Mouse (Mus musculus) WW6 (cell line): ENCODE measurements around the gene Ndufaf8.
A peak's percentile ranks its signal among the peaks of the same experiment; 100 is the strongest.

Experiments used
- DNase-seq: peaks from one replicate; pipeline ENCODE4 v3.0.0-alpha.2; 2013; ENCODE audit warnings: low read depth, low spot score

Gene Ndufaf8

DNA sequence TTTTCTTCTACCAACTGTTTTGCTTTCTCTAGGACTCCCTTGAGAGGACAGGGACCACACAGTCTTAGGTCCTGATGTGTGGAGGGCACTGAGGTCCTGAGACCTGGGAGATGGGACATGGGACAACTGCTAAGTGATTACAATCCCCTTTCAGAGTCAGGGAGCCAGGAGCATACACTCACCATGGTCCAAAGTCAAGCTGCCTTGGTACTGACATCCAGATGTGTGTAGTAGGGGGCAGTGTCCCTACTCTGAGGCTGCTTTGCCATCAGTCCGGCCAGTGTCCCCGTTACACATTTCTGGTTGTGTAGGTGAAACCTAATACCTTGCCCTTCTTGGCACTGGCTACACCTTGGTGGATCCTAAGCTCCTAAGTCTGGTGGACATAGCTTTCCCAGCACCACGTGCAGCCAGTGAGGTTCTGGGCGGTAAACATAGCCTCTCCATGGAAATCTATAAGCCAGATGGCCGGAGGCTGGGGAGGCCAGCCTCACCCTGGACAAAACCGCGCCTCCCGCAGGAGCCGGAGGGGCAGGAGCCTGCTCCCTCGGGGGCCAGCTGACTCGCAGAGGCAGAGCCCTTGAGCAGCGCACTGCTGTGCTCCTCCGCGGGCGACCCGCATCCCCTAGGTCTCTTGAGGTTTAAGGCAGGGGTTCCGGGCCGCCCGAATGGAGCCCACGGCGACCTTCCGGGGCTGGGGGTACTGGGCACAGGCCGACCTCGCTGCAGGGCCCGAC, 12.7 kb upstream of the Ndufaf8 start:
- no peak for DNase-seq

GRCm38 (mm10) chr11:120086702-120087152, 12.0 kb upstream of the Ndufaf8 start, which contains the start of gene Cep131:
TSS of gene Cep131 (minus strand) at chr11:120086827.
- DNase-seq = peak; percentile 95

GRCm38 (mm10) chr11:120090661-120091060, 8.1 kb upstream of the Ndufaf8 start:
- no peak for DNase-seq

DNA sequence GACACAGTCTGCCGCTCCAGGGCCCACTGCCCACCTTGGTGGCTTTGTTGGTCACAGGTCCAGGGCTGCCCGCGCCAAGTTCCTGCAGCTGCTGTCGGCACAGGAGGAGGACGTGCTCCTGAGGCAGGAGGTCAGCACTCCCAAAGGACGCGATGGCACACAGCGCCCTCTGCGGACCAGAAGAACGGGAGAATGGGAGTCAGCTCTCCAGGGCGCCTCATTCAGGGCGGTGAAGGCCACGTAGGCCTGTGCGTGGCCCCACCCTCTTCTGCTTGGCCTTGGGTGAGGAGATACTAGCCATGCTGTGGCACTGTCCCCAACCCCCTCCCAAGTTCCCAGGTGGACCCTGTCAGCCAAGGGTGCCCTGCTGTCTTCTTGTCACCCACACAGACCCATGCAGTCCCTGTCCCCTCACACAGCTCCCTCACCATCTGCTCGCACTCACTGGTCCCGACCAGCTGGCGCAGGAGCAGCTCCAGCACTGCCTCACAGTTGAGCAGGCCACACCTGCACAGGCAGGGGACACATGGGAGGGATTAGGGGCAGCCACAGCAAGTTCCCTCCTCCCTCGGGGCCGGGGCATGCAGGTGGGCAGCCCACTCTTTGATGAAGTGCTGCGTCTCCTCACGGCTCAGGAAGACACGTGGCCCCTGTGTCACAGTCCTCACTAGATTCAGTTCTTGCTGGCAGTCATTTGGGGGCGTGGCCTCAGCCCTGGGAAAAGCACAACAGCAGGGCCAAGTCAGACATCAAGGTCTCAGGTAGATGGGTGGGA, 5.7 kb upstream of the Ndufaf8 start:
- DNase-seq = no peak

DNA sequence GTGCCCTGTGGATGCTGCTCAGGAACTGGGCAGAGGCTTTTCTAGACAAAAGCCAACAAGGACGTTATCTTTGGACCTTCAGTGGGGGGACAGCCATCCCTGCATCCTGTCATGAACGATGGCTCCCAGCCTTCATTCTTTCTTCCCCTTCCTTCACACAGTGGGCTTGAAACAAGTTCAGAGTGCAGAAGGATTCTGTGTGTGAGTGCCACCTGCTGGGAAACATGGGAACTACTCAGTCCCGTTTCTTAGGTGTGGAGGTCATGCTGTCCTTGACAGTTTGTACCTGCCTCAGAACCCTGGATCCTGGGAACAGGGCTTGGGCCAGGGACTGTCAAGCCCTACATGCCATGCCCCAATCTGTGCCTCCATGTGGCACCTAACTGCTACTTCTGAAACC, 2.3 kb downstream of the Ndufaf8 start:
- peak; percentile 86 for DNase-seq

DNA sequence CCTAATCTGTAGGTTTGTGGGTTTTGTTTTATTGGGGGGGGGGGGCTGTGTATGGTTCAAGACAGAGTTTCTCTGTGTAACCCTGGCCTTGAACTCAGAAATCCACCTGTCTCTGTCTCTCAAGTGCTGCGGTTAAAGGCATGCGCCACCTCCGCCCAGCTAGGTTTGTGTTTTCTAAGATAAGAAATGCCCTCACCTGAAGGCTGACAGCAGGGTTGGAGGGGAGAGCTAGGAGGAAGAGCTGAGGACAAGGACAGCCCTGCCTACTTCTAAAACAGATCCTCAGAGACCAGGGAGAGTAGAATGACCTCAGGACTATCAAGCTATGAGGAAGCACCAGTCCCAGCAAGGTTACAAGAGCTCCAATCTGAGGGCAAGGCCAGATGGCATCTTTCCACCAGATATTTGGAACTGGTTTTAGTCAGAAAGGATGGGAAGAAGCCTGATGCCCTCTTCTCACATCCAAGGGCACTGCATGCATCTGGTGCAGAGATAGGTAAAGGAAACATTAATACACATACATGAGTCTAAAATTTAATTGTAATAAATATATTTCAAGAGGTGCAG, 4.8 kb downstream of the Ndufaf8 start:
- no peak for DNase-seq

DNA sequence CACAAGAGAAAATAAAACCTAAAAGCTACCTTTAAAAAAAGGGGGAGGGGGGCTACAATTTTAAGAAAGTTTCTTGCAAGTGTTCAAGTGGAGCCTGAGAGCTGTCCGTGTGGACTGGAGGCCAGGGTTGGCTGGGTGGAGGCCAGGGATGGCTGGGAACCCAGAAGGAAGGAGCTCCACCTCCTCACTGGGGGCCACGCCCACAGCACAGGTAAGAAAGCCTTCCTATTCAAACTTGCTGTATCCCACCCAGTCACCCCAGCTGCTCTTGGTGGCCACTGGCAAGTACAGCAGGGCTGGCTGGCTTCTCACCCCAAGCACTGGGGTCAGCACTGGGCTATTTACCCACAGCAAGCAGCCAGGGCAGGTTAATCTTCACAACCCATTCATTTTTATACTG, 8.3 kb downstream of the Ndufaf8 start:
- DNase-seq = no peak

GRCm38 (mm10) chr11:120107796-120108195, 9.1 kb downstream of the Ndufaf8 start:
- no peak for DNase-seq

DNA sequence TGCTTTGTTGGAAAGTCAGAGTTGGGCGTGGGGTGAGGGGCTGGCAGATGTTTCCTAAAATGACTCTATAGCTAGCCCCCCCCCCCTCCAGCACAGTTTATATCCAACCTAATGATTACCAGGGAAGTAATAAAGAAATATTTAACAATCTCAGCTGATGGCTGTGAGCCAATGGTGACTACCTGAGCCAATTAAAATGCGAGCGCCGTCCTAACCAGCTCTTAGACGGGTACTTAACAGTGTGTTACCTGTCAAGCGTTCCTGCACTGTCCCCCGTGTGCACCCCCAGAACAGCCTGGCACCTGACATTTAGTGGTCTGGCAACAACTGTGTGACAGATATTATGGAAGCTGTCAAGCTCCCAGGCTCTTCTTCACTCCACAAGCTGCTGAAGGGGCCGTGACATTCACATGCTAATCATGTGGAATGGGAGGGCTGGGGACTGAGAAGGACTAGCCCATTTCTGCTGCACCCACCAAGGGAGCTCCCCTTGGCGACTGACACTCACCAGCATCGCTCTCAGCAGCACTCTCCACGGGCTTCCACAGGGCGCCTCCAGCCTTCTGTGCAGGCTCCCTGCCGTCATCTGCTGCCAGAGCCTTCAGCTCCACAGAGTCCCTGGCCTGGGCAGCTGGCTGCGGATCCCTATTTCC, 11.0 kb downstream of the Ndufaf8 start:
- DNase-seq = no peak

GRCm38 (mm10) chr11:120110554-120110953, 11.8 kb downstream of the Ndufaf8 start:
- DNase-seq = no peak

GRCm38 (mm10) chr11:120111033-120111432, 12.3 kb downstream of the Ndufaf8 start:
- no peak for DNase-seq

- DNase-seq = no peak
These were observed 13.4 kb downstream of the Ndufaf8 start for GRCm38 (mm10) chr11:120112136-120112535.

DNA sequence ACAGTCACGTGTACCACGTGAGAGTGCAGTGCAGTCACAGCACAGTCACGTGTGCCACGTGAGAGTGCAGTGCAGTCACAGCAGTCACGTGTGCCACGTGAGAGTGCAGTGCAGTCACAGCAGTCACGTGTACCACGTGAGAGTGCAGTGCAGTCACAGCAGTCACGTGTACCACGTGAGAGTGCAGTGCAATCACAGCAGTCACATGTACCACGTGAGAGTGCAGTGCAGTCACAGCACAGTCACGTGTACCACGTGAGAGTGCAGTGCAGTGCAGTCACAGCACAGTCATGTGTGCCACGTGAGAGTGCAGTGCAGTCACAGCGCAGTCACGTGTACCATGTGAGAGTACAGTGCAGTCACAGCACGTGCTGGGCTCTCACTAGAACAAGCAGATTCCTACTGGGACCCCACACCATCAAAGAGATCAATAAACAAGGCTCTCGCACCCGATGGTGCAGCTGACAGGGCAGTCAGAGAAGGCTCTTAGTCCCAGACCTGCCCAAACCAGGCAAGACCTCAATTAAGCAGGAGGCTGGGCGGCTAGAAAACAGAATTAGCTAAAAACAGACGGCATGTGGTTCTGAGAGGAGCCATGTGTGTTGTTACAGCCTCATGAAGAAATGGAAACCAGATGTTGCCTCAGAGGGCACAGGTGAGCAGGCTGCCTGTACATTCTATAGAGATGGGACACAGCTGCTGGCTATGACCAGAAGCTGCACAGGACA, 15.9 kb downstream of the Ndufaf8 start:
- DNase-seq = no peak

DNA sequence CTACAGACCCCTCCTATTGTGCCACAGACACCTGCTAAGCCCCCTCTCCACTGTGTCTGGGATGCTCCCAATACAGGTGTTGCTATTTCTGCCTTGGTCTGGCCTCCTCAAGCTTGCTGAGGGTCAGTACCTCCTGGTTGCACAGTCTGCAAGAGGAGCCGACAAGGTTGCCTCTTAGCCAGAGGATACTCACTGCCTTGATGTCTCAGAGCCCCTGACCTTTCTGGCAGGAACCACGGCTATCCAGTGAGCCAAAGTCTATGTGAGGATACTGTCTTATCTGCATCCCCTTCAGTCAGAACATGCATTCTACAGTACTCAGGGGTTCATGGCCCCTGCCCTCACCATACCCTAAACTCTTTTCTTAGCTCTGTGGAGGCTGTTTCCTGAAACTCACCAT, 18.9 kb downstream of the Ndufaf8 start:
- no peak for DNase-seq

DNA sequence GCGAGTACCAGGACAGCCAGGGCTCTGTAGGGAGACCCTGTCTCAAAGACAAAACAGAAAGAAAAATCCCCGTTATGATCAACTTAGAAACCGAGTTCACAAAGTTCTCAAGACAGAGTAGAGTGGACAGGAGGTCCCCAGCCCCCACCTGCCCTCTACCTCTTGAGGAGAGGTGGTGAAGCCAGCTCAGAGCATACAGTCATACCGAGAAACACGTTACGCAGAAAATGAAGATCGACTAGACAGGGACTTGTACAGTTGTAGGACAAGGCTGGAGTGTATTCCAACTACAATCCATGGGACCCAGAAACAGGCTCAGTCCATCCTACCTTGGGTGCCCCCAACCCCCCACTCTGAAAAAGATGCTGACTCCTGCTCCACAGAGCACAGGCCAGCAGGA, 20.4 kb downstream of the Ndufaf8 start:
- no peak for DNase-seq

DNA sequence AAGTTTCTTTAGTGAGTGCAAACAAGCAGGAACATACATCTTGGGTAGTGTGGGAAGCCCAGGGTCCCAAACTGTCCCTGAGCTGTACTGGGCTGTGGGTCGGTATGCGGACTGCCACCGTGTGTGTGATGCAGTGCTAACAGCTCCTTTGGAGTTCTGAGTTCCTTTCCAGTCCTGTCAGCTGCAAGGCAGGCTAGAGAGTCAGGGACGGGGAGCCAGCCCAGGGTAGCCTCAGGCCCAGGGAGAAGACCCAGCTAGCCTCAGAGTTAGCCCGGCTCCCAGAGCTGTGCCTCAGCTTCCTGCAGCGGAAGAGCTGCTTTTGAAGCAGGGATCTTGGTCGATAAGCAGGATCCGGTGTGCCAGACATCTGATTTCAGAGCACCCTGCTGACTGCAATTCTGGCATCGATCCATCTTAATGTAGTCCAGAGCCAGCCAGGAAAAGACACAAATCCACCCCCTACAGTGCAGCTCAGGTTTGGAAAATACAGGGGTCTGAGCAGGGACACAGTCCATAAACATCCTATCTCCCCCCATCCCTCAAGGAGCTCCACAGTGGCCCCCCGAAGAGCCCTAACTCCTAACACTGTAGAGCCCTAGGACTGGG, 21.3 kb downstream of the Ndufaf8 start:
- no peak for DNase-seq

- DNase-seq = no peak
These were observed 22.1 kb downstream of the Ndufaf8 start for GRCm38 (mm10) chr11:120120642-120121420.

DNA sequence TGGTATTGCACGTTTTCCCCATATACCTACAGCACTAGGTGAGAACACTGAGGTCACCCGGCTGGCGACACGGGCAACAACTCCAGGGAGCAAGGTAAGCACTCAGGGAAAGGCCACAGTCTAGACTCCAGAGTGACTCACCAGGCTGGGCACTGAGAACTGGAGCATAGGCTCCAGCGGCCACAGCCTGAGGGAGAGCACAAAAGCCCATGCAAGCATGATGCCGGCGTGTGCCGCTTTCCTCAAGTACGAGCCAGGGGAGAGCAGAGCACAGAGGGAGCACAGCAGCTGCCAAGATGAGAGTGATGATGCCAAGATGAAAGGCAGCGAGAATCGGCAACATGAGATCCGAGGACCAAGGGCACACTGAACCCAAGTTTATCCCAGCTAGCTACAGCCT, 23.4 kb downstream of the Ndufaf8 start:
- DNase-seq = no peak

- DNase-seq = no peak
These were observed 28.1 kb downstream of the Ndufaf8 start for GRCm38 (mm10) chr11:120126845-120127244.

GRCm38 (mm10) chr11:120129281-120129680, 30.6 kb downstream of the Ndufaf8 start:
- DNase-seq = no peak
